Mouse (Mus musculus) limb, embryonic 13.5 days (tissue): Measurements from ENCODE around the gene Pde11a. TPM values are rescaled to one million over a fixed set of nuclear protein-coding genes. Genes with fewer than 3 reads are reported as not detected.

Experiments used
- ATAC-seq: fragments of 200-750 bp; cut with Nextera tagmentation; 2 replicates; pipeline ENCODE4 v1.8.0; 2017; ENCODE audit warnings: low read depth, moderate number of reproducible peaks, moderate TSS enrichment; ENCODE audit not compliant: low FRiP score
- H3K27ac ChIP-seq: fragments of 300-500 bp; sonication (generic); 2 replicates; pipeline ENCODE4 v1.5.1; 2015; ENCODE audit warnings: inconsistent platforms, mild to moderate bottlenecking, moderate library complexity
- H3K27me3 ChIP-seq: fragments of 300-500 bp; sonication (generic); 2 replicates; pipeline ENCODE4 v1.6.1; 2015; ENCODE audit warnings: mild to moderate bottlenecking, inconsistent platforms
- H3K36me3 ChIP-seq: fragments of 300-500 bp; sonication (generic); 2 replicates; pipeline ENCODE4 v1.6.1; 2015; ENCODE audit warnings: inconsistent platforms, mild to moderate bottlenecking, moderate library complexity
- H3K4me1 ChIP-seq: fragments of 300-500 bp; sonication (generic); 2 replicates; pipeline ENCODE4 v1.6.1; 2015; ENCODE audit warnings: inconsistent platforms
- H3K4me2 ChIP-seq: fragments of 300-500 bp; sonication (generic); replicated peaks from 2 replicates; pipeline ENCODE4 v1.6.1; 2015; ENCODE audit warnings: inconsistent platforms, mild to moderate bottlenecking, moderate library complexity
- H3K4me3 ChIP-seq: fragments of 300-500 bp; sonication (generic); 2 replicates; pipeline ENCODE4 v1.5.1; 2015; ENCODE audit warnings: moderate library complexity, mild to moderate bottlenecking, inconsistent platforms
- H3K9ac ChIP-seq: fragments of 300-500 bp; sonication (generic); 2 replicates; pipeline ENCODE4 v1.6.1; 2015; ENCODE audit warnings: mild to moderate bottlenecking, inconsistent platforms
- H3K9me3 ChIP-seq: fragments of 300-500 bp; sonication (generic); 2 replicates; pipeline ENCODE4 v1.6.1; 2016; ENCODE audit warnings: inconsistent platforms
- WGBS: fragments of 180-500 bp; shearing (Covaris S2); methylation state at CpG from one replicate; pipeline ENCODE4 v1.1.7; 2015; 5-methylcytosine and 5-hydroxymethylcytosine counted together
- polyA plus RNA-seq: library from polyadenylated mRNA; unstranded; fragments of >200 nt; fragmentation: Nextera tagmentation; extraction: Ambion mirVana; gene quantifications from 2 replicates; pipeline ENCODE4 v1.2.1, GENCODE M21; 2015

The Pde11a gene
- polyA plus RNA-seq, 1 experiment from 2014 or later: 0.50 TPM

DNA sequence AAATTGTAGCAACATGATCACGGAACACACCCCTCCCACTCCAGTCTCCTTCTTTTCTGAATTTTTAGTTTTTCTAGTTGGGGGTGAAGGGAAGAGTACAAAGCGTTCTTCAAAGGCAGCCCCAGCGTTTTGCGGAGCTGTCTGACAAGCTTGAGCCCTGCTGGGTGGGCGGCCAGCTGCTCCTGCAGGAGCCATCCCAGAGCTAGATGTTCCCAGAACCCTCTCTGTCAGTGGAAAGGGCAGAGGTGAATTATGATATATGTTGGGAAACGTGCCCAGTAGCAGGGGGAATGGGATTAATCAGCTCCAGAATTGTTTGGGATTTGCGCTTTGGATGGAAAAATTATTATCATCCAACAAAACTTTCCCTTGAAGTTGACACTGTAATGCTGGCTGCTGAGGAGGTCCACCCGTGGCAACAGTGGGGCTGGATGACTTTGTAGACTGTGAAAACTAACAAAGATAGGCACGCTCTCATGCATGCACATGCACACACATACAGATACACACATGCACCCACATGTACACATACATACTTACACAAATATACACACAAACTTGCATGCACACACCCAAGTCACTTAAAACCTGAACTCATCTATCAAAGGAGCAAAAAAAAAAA is 238.7 kb downstream of the Pde11a start:
- 0 out of 2 replicates have a peak, but pooled peaks cover 4% of the 10 kb centered on the region for H3K4me1 ChIP-seq
- H3K27ac ChIP-seq: no peak overlapping the region
- H3K4me3 ChIP-seq: no peak overlapping the region
- H3K27me3 ChIP-seq: peaks cover 15% of the 10 kb centered on the region; the same call in 1 of the 2 replicates
- ATAC-seq: no peak
- no peaks in the 10 kb centered on the region for H3K9me3 ChIP-seq
- no peak overlapping the region for H3K9ac ChIP-seq
- H3K4me2 ChIP-seq: no peak overlapping the region
- 49% methylated on average over 9 of the region's 9 CpGs for WGBS
- H3K36me3 ChIP-seq: no peaks in the 10 kb centered on the region

DNA sequence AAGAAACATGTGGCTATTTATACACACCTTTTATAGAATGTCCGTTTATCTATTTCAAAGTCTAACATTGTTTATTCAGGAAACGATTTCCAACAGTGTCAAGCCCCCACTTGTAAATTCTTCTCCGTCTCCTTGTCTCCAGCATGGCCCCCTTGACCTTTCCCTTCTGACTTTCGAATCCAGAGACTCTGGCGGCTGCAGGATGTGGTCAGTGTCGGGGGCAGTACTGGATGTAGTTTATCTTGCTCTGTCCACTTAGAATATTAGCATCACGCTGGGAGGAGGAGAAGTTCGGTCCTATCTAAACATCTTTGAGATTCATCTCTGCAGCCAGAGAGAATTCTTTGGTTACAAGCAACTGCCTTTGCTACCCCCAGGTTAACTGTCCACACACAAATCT is 240.2 kb downstream of the Pde11a start:
- H3K36me3 ChIP-seq: no peaks in the 10 kb centered on the region
- H3K4me2 ChIP-seq: no peak overlapping the region
- H3K4me3 ChIP-seq: no peak overlapping the region
- ATAC-seq: no peak
- 22% methylated on average over 8 of the region's 8 CpGs for WGBS
- no peak overlapping the region for H3K27ac ChIP-seq
- H3K27me3 ChIP-seq: peaks cover 15% of the 10 kb centered on the region; the same call in 1 of the 2 replicates
- H3K9ac ChIP-seq: no peak overlapping the region
- H3K9me3 ChIP-seq: no peaks in the 10 kb centered on the region
- peaks cover 8% of the 10 kb centered on the region; the same call in 1 of the 2 replicates for H3K4me1 ChIP-seq

DNA sequence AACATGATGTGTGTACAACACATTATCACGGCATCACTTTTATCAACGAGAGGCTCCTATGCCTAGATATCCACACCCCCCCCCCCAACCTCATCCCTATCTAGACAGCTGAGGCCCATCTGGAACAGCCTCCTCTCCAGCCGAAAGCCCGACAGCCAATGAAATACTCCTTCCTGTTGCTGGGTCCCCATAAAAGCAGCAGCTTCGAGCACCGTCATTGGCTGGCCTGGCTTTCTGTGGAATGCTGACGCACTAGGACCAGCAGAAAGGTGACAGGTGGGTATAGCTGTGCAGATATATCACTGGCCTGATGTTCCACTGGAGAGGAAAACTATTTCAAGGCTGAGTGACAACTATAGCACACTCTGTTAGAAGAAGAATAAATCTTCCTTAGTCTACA is 240.7 kb downstream of the Pde11a start:
- no peak overlapping the region for H3K27ac ChIP-seq
- H3K36me3 ChIP-seq: no peaks in the 10 kb centered on the region
- H3K9me3 ChIP-seq: no peaks in the 10 kb centered on the region
- H3K4me1 ChIP-seq: peaks cover 8% of the 10 kb centered on the region; the same call in 1 of the 2 replicates
- no peak overlapping the region for H3K4me3 ChIP-seq
- peaks cover 15% of the 10 kb centered on the region; the same call in 1 of the 2 replicates for H3K27me3 ChIP-seq
- H3K4me2 ChIP-seq: no peak overlapping the region
- H3K9ac ChIP-seq: no peak overlapping the region
- ATAC-seq: no peak
- 34% methylated on average over 7 of the region's 7 CpGs for WGBS

DNA sequence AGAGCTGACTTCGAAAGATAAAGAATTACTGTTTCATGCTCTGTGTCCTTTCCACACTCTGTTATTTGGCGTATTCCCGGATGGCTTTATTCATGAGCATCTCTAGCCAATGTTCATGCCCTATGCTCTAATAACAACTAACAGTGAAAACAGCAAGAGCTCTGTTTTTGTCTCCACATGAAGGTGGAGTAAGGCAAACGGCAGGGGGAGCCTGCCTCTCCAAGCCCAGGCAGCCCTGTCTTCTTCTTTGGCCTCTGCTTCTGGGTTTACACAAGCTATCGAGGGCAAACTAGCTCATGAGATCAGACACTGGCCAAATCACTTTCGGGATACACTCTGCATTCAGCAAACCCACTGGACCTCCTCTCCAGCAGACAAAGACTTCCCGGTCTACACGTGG is 241.3 kb downstream of the Pde11a start:
- Histone ChIP-seq H3K27me3 (peaks cover 15% of the 10 kb centered on the region; the same call in 1 of the 2 replicates), H3K27ac (no peak overlapping the region), H3K36me3 (no peaks in the 10 kb centered on the region), H3K9ac (no peak overlapping the region), H3K4me2 (no peak overlapping the region), H3K4me1 (peaks cover 8% of the 10 kb centered on the region; the same call in 1 of the 2 replicates), H3K9me3 (no peaks in the 10 kb centered on the region), H3K4me3 (no peak overlapping the region)
- no peak for ATAC-seq
- WGBS: 79% methylated on average over 8 of the region's 8 CpGs

DNA sequence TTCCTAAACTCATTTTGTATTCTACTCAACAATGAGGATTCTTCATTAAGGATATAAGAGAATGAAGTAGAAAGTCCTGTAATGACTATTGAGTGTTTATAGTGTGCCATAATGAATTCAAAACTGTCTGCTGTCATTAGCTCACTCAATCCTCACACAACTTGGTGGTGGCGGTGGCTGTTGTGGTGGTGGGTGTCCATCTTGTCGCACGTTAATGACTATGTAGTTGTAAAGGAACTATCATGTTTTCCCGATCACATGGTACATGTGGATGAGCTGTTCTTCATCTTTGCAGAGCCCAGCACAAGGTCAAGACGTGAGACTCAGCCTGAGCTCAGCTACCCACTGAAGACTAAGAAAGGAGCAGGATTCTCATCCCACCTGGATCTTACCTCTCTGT is 242.7 kb downstream of the Pde11a start:
- Histone ChIP-seq H3K36me3 (no peaks in the 10 kb centered on the region), H3K4me3 (no peak overlapping the region), H3K9ac (no peak overlapping the region), H3K4me2 (no peak overlapping the region), H3K4me1 (peaks cover 8% of the 10 kb centered on the region; the same call in 1 of the 2 replicates), H3K27ac (no peak overlapping the region), H3K9me3 (no peaks in the 10 kb centered on the region), H3K27me3 (peaks cover 15% of the 10 kb centered on the region; the same call in 1 of the 2 replicates)
- 91% methylated on average over 5 of the region's 5 CpGs for whole genome bisulfite sequencing
- ATAC-seq: no peak

DNA sequence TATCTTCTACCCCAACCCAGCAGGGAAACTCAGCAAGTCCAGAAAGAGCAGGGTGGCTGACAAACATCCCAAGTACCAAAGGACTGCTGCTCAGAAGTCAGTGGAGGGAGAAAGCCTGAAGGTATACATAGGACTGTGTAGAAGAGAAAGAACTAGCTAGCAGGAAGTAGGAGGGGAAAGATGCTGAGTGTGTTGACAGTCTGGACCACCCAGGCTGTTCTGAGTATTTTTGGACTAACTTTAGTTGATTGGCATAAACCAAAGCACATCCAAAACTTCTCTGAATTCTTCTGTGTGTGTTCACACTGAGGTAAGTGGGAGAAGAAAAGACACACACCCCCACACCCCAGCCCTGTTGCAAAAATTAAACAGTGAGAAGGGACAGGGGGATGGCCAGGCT is 248.1 kb downstream of the Pde11a start:
- H3K9me3 ChIP-seq: no peaks in the 10 kb centered on the region
- no peaks in the 10 kb centered on the region for H3K36me3 ChIP-seq
- H3K4me2 ChIP-seq: no peak overlapping the region
- no peak overlapping the region for H3K4me3 ChIP-seq
- H3K9ac ChIP-seq: no peak overlapping the region
- peaks cover 13% of the 10 kb centered on the region; the same call in 1 of the 2 replicates for H3K4me1 ChIP-seq
- no peaks in the 10 kb centered on the region for H3K27me3 ChIP-seq
- no peak for ATAC-seq
- H3K27ac ChIP-seq: no peak overlapping the region

DNA sequence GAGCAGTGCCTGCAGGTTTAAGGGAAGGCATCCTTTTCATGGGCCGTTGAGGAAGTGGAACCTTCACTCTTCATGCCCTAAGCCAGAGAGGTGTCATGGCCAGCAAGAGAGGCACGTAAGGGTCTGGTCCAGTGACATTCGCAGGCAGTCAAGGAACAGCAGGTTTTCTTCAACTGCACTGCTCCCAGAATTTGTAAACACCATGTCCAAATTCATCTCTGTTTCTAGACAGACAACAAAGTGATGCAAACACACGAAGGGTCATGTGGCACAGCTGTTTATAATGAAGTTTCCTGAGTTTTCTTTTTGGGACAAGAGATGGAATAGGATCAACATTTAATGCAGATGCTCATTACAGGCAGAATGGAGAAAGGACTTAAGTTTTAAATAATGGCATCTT is 249.7 kb downstream of the Pde11a start:
- Histone ChIP-seq H3K4me3 (no peak overlapping the region), H3K4me2 (no peak overlapping the region), H3K27ac (no peak overlapping the region), H3K9ac (no peak overlapping the region), H3K9me3 (no peaks in the 10 kb centered on the region), H3K4me1 (peaks cover 5% of the 10 kb centered on the region; the same call in 1 of the 2 replicates), H3K36me3 (no peaks in the 10 kb centered on the region), H3K27me3 (no peaks in the 10 kb centered on the region)
- ATAC-seq: no peak
- 64% methylated on average over 4 of the region's 4 CpGs for WGBS

DNA sequence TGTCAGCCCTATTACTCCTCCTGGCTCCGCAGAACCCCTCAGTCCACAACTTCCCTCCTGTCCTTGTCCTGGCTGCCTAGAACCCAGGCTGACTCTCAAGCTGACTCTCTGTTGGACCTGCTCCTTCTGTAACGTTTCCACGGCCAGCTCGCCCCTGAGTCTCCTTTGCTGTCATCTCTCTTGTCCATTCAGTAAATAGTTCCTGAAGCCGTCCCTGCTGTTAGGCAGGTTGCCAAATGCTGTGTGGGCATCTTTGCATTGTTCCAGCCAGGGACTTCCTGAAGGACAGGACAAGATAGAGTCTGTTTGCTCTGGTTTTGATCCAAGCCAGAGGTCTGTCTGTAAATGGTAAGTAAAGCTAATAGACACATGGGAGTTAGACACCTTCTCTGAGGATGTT is 250.2 kb downstream of the Pde11a start:
- Histone ChIP-seq H3K4me1 (peaks cover 5% of the 10 kb centered on the region; the same call in 1 of the 2 replicates), H3K4me2 (no peak overlapping the region), H3K9ac (no peak overlapping the region), H3K36me3 (no peaks in the 10 kb centered on the region), H3K9me3 (no peaks in the 10 kb centered on the region), H3K4me3 (no peak overlapping the region), H3K27ac (no peak overlapping the region), H3K27me3 (no peaks in the 10 kb centered on the region)
- WGBS: 77% methylated on average over 5 of the region's 5 CpGs
- ATAC-seq: no peak

DNA sequence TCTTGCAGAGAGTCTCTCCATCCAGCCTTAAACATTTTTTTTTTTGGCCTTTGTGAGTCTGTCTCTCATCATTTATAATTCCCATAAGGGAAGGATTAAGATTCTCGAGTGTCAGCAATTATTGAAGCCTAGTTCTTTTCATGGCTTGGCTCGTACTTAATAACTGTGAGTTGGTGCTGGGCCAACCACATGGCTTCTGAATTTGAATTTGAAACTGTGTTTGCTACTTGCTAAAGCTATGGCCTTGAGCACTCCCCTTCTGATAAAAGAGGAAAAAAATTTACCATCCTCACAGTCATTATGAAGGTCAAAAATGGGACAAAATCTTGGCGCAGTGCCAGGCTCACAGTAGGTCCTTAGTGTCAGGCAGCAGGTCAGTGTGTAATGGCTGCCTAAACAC is 251.4 kb downstream of the Pde11a start:
- Histone ChIP-seq H3K27me3 (no peaks in the 10 kb centered on the region), H3K36me3 (no peaks in the 10 kb centered on the region), H3K4me3 (no peak overlapping the region), H3K4me2 (no peak overlapping the region), H3K4me1 (peaks cover 5% of the 10 kb centered on the region; the same call in 1 of the 2 replicates), H3K27ac (no peak overlapping the region), H3K9ac (no peak overlapping the region), H3K9me3 (no peaks in the 10 kb centered on the region)
- 35% methylated on average over 3 of the region's 3 CpGs for WGBS
- no peak; the same call in 1 of the 2 replicates for ATAC-seq

DNA sequence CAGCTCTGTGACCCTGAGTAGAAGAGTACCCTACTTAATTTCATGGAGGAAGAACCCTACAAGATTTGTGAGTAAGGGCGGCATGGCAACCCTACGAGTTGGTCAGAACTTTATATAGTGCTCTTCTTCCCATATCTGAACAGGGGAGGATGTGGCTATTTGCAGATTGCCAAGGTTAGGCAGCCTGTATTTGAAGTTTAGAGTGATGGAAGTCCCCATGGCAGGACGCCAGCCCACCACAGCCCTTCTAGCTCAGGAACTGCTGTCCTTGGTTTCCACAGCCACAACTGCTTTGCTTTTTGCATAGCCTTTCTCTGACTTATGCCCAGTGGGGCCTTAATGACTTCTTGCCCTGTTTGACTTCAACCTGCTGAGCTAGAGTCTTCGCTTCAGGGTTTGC is 253.6 kb downstream of the Pde11a start:
- H3K4me3 ChIP-seq: no peak overlapping the region
- H3K36me3 ChIP-seq: no peaks in the 10 kb centered on the region
- no peak overlapping the region for H3K4me2 ChIP-seq
- no peak for ATAC-seq
- H3K4me1 ChIP-seq: peaks cover 12% of the 10 kb centered on the region; the same call in 1 of the 2 replicates
- WGBS: 89% methylated on average over 4 of the region's 4 CpGs
- no peak overlapping the region for H3K9ac ChIP-seq
- H3K27ac ChIP-seq: no peak overlapping the region
- H3K27me3 ChIP-seq: peaks cover 7% of the 10 kb centered on the region
- no peaks in the 10 kb centered on the region for H3K9me3 ChIP-seq

DNA sequence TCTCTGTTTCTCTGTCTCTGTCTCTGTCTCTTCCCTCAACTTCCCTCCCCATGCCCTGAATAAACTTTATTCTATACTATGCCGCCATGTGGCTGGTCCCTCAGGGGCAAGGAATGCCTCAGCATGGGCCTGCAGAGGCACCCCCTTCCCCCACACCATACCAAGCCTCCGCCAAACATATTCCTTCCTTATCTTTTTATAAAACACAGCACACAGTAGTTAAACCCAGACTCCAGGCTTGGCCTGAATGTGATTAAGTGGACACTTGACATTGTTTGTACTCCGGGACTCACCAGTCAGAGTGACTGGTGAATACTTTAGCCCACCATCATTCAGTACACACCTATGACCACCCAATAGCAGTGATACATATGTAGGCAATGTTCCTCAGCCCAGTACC is 254.7 kb downstream of the Pde11a start:
- Histone ChIP-seq H3K9ac (no peak overlapping the region), H3K4me1 (peaks cover 13% of the 10 kb centered on the region; the same call in 1 of the 2 replicates), H3K4me2 (no peak overlapping the region), H3K27me3 (peaks cover 13% of the 10 kb centered on the region), H3K36me3 (no peaks in the 10 kb centered on the region), H3K4me3 (no peak overlapping the region), H3K9me3 (no peaks in the 10 kb centered on the region), H3K27ac (no peak overlapping the region)
- WGBS: 80% methylated on average over 3 of the region's 3 CpGs
- no peak for ATAC-seq

DNA sequence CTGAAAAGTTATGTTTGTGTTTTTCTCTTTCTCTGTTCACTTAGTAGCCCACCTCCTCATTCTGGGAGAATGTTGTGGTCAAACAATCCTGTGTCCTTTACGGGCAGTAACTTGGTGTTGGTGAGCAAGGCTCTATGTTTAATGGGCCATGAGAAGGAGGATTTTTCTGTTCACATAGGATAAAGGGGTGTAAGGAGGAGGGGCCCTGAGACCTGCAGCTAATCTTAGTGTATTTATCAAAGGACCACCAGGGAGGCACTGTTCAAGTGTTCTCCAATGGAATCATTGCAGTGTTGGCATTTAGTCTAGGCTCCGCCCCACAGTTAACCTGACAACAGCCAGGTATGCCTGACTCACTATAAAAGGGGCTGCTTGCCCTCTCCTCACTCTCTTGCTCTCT is 255.2 kb downstream of the Pde11a start:
- Histone ChIP-seq H3K4me1 (peaks cover 13% of the 10 kb centered on the region; the same call in 1 of the 2 replicates), H3K36me3 (no peaks in the 10 kb centered on the region), H3K27ac (no peak overlapping the region), H3K9me3 (no peaks in the 10 kb centered on the region), H3K4me2 (no peak overlapping the region), H3K4me3 (no peak overlapping the region), H3K27me3 (peaks cover 13% of the 10 kb centered on the region), H3K9ac (no peak overlapping the region)
- ATAC-seq: no peak
- 84% methylated on average over 2 of the region's 2 CpGs for WGBS

DNA sequence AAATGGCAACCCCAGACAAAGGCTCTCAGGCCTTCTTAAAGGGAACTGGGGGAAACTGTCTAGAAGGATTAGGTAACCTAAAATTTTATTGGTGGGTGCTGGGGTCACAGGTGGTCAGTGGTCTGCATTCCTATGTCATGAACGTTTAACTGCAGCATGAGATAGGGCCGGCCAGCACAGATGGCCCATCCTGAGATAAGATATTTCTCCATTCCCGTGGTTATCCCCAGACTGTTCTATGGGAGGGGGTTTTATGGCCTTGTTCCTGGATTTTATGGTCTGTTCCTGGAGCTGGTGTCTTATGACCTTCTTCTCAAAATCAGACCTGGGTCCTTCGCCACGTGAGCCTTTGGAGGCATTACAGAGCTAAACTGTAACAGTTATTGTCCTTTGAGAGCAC is 256.6 kb downstream of the Pde11a start:
- Histone ChIP-seq H3K4me3 (no peak overlapping the region), H3K4me1 (0 out of 2 replicates have a peak, but pooled peaks cover 7% of the 10 kb centered on the region), H3K9ac (no peak overlapping the region), H3K27me3 (peaks cover 15% of the 10 kb centered on the region), H3K9me3 (no peaks in the 10 kb centered on the region), H3K4me2 (no peak overlapping the region), H3K36me3 (no peaks in the 10 kb centered on the region), H3K27ac (no peak overlapping the region)
- no peak for ATAC-seq
- 32% methylated on average over 5 of the region's 5 CpGs for WGBS
